Mouse (Mus musculus) brain, embryonic 18.5 days (tissue): ENCODE results near the gene Lmx1b.

Experiments
- DNase-seq: peaks from one replicate; pipeline ENCODE4 v3.0.0-alpha.2; 2012; ENCODE audit warnings: low read depth, low spot score

The Lmx1b gene

DNA sequence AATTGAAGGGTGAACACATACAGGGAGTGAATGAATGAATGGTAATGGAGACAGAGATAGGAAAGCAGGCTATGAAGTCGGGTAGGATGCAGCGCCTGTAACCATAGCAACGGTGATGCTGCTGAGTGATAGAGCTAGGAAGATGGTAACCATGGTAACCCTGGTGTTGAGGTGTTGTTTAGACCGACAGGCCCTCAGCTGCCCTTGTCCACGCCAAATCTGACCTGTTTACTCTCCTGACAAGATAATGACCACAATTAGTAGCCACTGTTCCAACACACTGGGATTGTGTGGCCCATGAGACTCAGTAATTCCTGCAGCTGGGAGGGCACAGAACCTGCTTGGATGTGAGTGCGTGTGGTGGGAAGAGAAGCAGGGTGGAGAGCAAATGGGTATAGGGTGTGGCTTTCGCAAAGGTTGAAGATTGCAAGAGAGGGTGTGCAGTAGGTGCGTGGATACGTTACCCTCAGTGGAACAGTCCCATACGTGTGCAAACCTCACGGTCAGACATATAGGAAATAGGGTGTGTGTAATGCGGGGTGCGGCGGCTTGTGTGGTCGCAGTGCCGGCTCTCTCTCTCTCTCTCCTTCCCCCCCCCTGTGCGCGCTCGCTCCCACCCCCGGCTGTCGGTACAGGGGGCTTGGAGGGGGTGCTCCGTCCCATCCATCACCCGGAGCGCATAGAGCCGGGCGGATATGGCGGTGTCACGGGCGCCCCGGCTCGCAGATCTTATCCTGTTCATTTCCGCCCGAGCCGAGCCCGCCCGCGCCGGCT lies 96.7 kb downstream of the Lmx1b start:
- DNase-seq = peak; percentile 90

DNA sequence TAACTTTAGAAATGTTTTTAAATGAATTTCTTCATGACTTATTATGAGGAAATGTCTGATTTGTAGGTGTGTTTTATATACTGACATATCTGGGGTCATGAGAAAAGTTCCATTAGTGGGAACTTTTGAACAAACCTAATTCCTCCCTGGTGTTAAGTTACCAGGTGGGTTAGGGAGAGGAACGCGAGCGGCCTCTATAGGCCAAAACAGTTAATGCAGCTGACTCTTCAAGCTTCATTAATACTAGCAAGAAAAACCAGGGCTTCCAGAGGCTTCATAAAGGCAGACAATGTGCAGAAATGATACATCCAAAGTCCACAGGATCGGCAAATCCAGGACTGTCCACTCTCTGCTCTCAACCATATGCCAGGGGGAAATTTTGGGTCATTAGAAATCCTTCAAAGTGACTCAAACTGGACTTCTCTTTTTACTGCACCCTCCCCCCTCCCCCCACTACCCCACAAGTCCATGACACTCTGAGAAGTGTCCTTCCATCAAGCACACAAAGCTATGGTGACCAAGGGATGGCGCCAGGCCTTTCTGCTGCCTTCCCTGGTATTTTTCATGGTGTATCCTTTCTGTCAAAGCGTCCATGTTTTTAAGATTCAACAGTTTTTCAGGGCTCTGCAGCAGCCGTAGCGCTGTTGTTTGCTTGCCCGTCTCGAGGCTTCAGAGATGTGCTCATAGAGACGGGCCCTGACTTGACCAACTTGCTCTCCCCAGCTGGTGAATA lies 97.4 kb downstream of the Lmx1b start:
- DNase-seq = peak; percentile 63

DNA sequence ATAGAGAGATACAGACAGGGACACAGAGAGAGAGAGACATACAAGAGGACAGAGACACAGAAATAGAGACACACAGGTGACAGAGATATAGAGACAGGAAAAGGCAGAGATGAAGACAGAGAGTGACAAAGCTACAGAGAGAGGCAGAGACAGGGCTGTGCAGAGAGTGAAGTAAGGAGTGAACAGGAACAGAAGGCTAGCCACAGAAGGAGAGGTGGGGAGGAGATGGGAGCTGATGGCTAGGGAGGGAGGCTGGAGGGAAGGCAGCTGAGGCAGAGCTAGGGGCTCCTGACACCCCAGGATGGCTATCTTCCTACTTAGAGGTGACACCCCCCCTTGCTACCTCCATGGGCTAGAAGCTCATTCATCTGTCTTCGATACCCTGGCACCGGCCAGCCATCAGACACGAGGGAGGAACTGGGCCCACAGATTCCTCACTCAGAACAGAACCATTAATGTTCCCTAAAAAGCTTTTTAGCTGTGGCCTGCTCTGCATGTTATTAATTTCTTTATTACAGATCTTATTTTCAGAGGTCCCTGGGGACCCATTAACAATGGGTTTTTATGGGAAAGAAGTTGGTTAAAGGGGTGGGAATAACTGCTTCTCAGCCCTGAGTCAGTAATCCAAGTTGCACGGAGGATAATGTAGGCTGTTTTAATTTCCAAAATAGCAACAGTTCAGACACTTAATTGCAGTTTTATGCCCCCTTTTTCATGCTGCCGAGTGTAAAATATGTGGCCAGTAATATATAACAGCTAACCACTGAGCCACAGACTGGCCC lies 114.8 kb downstream of the Lmx1b start:
- DNase-seq = no peak

DNA sequence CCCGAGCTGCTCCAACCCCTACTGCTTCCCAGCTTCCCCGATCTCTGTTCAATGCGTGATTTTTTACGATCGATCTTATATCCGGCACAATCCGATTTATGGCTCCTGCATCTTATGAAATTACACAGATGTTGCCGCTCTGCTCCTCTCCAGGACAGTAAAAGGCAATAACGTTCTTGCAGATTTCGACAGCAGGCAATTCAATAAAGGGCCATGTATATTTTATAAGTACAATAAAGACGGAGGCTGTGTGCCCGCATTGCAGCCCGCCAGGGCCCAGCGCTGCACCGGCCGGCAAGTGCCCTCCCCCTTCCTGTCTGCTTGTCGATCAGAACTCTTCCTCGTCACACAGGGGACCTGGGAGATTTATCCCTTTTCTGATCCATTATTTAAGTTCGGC lies 124.5 kb downstream of the Lmx1b start:
- DNase-seq = no peak

DNA sequence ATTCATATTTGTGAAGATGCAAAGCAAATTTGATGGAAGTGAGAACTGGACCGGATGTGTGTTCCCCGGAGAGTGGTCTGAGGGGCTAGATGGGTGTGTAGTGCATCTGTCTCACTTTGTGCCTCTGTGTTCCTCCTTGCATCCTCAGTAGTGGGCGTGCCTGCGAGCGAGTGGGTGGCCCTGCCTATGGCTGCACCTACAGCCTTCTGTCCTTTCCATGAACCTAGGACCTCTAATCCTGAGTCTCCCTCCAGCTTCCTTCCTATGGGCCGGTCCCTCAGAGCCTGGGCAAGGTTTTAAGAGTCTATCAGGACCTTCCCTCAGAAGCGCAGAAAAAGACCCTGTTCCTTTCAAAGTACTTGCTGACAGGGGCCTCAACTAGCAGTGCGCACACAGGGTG lies 124.9 kb downstream of the Lmx1b start:
- no peak for DNase-seq
